Mouse (Mus musculus): ENCODE results near the gene Ibtk.
"Not testable (repeated sequence)": the region's sequence is repeated elsewhere in the genome, so short reads cannot be mapped to it uniquely, and the experiment has no call there.

Gene Ibtk

GRCm38 (mm10) chr9:85749142-85749921 is at the start of gene Ibtk:
Ibtk (minus strand) TSS chr9:85749334.
- DNase-seq: peak; percentile 97 to 98

DNA sequence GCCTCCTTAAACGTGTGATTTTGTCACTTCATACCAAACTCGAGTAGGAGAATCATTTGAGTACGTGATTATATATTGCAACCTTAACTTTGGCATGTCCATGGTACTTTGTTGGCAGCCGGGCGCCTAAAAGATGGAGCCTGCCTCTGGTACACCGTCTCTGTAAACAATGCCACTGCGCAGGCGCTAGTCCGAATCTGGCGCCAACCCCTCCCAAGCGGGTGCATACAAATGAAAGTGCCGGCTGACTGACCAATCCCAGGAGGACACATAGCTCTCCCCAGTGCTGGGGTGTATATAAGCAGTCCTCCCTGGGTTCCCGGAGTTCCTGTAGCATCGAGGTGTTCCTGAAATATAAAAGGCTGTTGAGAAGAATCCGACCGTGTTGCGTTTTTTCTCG is 42.4 kb upstream of the Ibtk start:
- DNase-seq: not testable (repeated sequence)

- no peak for DNase-seq
Measured at GRCm38 (mm10) chr9:85780249-85780648, 31.1 kb upstream of the Ibtk start.

DNA sequence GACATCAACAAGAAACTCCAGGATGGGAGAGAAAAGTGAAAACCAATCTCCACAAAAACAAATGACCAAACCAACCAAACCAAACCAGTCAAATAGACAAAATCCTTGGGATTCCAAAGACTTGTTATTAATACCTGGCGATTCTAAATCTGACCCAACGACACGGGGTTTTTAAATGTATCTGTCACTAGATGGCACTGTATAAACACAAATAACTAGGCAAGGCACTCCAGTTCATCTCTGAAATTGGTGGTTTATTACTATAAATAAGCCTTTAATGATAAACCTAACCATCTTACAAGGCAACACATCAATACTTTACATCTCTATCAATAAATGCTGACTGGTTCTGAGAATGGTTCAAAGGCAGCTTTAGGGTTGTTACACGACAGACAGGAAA is 30.3 kb upstream of the Ibtk start:
- no peak for DNase-seq

GRCm38 (mm10) chr9:85777544-85777943 is 28.4 kb upstream of the Ibtk start:
- peak; percentile 10 to 30 for DNase-seq

DNA sequence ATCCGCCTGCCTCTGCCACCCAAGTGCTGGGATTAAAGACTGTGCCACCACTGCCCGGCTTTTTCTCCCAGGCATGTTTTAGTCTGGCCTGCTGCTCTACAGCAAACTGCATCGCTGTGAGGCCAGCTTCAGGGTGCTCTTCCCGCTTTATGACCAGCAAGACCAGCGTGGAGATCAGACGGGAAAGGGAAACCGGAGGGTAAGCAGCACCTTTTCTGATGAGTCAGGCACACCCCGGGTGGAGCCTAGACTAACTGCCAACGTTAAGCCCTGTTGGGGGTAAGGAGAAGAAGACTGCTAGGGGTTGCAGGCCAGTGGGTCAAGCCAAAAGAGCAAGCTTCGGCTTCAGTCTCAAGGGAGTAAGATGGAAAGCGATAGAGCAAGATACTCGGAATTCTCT is 23.1 kb upstream of the Ibtk start:
- DNase-seq: no peak

GRCm38 (mm10) chr9:85771454-85771853 is 22.3 kb upstream of the Ibtk start:
- DNase-seq: no peak

DNA sequence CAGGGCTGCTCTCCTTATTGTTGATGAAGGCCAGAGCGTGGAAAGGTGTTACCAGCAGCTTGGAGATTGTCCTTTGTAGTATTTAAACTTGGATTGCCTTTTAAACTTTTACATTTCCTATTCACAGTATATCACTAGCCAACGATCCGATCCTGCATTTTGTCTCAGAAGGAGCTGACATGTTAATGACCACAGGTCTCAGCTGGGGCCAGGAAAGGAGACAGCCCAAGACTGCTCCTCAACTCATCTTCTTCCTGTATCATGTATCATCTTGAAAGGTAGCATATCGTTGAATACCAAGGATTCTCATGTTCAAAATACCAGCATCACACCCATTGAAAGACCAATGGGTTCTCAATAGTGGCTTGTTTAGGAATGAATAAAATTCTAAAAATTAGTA is 21.2 kb upstream of the Ibtk start:
- no peak for DNase-seq

- peak in 1 of 2 experiments; percentile 36 for DNase-seq
Measured at GRCm38 (mm10) chr9:85769057-85769789, 20.1 kb upstream of the Ibtk start.

DNA sequence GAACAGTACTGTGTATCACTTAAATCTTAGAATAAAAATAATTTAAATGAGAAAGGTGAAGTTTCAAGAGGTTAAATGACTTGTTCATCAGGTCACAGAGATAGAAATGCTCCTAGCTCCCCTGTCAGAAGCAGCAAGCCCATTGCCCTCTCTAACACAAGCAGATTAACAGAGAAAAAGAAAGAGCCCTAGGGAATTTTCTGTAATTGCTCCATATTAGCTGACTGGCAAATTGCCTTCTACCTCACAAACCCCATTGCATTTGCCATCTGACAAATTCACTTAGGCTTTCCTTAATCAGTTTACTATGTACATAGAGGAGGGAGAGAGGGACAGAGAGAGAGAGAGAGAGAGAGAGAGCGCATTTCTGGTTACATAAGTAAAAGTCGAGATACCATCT is 18.1 kb upstream of the Ibtk start:
- DNase-seq: no peak

DNA sequence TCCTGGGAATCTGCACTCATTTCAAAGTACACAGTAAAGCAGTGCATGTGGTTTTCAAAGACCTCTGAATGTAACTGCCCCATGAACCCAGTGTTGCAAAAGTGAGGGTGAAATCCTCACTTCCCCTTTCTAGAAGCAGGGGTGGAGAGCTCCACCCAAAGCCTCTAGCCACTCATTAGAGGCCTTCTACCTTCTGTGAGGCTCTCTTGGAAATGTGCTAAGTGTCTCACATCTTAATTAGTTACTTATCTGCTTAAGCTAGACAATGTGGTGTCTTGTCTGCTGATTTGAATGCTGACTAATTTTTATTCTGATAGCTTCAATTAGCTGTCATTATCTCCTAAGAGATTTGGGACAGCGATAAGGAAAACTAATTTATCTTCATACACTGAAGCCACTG is 13.3 kb upstream of the Ibtk start:
- no peak for DNase-seq

GRCm38 (mm10) chr9:85750797-85751196 is 1.7 kb upstream of the Ibtk start:
- DNase-seq: no peak

DNA sequence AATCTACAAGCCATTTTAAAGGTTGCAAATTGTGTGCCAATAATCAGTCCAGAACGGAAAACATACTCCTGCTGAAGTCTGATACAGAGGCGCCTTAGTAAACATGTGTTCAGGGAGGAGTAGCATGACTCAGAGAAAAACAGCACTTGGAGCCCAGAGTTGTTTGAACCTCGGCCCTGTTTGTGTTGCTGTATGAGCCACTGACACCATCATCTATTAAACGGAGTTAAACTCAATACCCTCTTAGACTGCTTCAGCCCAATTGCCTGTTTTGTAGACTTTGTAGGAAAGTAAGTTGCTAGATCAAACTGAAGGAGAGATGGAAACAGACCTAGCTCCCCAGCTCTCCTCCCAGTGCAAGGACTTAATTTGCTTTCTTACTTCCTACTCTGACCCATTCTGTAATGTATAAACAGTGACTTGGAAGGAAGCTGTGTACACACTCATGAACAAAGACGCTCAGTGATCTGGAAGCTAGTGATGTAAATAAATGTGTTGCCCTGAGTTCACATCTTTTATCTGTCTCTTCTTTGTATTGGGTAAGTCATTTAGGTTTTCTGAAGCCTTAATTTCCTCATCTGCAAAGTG is 882 bp upstream of the Ibtk start:
- peak in 1 of 2 experiments; percentile 49 for DNase-seq

GRCm38 (mm10) chr9:85748204-85749141 is 661 bp downstream of the Ibtk start:
- DNase-seq: peak; percentile 79 to 84

DNA sequence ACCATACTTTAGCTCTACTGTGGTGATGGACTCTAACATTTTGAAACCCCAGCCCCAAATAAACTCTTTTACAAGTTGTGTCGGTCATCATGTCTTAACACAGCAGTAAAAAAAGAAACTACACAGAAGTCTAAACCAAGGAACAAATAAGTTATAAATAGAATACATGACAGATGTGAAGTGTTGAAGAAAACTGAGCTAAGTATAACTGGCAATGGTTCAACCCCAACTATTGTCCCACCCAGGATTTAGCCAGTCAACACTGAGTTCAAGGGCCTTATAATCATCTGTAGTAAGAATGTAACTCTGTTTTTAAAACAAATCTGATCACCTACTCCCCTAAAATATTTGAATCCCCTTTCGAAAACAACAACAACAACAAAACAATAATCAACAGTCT is 3.6 kb downstream of the Ibtk start:
- no peak for DNase-seq

DNA sequence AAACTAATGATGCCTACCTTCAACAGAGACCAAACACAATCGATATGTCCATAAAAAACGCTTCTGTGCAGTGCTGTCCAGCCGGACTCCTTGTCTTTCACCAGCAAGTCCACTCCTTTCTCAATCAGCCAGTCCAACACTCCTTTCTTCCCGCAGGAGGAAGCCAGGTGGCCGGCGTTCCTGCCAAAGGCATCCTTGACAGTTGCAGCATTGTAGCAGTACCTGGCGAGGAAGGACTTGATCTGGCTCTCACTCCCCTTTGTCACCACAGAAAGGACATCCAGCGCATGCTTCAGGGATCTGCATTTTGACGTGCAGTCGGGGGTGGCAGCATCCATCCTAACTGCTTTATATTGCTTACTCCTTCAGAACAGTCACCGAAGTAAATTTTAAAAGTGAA is 5.8 kb downstream of the Ibtk start:
- no peak for DNase-seq

DNA sequence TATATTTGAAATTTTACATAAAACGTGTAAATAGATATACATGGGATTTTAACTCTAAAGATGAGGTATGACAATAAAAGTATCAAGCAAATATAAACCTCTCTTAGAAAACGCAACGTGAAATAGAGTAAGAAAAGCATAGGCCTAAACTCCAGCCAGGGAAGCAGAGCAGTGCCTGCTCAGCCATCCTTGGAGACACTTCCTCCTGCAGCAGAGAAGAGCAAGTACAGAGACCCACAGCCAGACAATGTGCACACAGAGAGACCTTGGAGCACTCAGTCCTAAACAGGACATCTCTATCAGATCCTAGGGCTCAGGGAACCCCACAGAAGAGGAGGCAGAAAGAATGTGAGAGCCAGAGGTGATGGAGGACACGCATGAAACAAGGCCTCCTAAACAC is 7.0 kb downstream of the Ibtk start:
- no peak for DNase-seq

DNA sequence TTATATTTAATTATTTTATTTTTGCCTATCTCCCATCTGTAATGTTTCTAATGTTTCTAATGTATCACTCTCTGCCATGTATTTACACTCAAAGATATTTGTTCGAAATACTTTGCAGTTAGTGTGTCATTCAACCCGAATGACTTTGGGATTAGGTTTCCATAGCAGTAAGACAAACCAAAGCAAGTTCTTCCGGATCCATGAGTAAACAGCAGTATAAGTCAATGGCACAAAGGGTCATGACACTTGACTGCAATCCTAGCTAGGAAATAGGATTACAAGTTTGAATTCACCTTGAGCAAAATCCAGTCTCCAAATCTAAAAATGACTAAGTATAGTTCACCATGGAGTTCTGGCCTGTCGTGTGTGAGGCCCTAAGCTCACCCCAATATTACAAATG is 9.9 kb downstream of the Ibtk start:
- no peak for DNase-seq

DNA sequence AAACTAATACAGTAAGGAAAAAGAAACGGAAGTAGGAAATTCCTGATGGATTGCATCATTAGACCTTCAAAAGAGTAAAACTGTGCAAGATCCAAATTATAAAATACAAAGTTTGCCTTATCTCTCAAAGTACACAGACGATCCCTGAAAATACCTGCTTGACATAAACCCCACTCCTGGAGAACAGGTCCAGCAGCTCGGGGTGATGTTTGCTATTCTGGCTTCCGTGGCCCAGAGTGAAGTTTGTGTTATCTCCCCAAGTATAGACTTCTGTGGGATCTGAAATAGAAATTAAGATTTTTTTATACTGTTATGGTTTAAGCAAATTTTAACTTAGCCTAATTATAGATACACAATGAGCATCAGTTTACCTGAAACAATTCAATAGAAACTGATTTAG is 14.3 kb downstream of the Ibtk start:
- no peak for DNase-seq

GRCm38 (mm10) chr9:85724078-85724477 is 25.1 kb downstream of the Ibtk start:
- no peak for DNase-seq

DNA sequence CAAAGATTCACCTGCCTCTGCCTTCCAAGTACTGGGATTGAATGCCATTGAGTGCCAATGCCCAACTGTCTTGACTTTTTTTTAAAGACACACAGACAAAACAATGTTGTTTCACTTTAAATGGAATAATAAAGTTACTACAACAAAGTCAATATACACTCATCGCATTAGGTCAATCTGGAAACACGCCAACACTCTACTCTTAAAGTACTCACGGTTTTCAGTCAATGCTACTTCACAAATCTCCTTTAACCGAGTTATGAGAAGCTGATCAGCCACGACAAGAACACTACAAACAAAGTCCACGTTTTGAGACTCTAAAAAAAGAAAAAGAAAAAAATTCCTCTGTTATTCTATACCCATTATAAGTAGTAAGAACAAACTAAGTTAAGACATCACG is 31.8 kb downstream of the Ibtk start:
- DNase-seq: peak in 1 of 2 experiments; percentile 17

- DNase-seq: no peak
Measured at GRCm38 (mm10) chr9:85707302-85707701, 41.8 kb downstream of the Ibtk start.

DNA sequence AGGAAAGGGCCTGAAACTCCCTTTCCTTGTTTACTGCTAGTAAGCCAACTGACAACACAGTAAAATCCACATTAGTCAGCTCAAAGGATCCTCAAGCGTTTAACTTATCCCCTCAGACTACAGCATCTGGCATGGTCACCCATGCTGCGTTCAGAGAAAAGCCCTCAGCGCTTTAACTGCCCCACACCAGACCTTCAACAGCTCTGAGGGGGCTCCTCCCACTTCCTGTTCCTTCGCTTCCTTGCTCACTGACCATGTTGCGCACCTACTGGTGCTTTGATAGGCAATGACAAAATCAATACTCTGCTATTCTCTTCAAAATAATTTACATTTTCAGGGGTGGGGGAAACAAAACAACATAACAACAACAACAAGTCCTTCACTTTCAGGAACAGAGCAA is 47.2 kb downstream of the Ibtk start:
- no peak for DNase-seq

All from lung, adult 18-20 months (tissue).